In the genomic region with DNA sequence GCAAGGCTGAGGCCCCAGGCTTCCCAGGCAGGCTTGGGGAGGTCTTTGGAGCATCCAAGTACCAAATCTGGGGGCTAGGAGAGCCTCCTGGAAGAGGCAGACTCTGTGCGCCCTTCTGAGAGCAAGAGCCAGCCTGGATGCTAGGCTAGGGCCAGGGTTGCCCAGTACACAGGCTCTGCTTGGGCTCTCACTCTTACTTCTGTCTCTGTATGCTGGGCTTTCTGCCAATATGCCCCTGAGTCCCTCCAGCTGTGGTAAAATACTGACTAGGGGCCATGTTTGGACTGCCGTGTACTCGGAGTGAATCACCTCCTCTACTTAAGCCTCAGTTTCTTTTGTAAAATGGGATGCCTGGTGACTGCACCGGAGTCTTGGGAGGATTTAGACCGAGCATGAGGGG, we compare ENCODE assay signal across 15 mouse cellular contexts. TPM values are rescaled to one million over a fixed set of nuclear protein-coding genes. Genes with fewer than 3 reads are reported as not detected.
"Had no signal": no experiment of that assay in that cellular context is flagged by ENCODE, and none has a peak within 500 bp of the region (broad histone marks: within the 10 kb centered on the region; RNA-seq: fewer than 3 reads in every experiment).

No protein-coding gene starts in this region.

- H3K27ac ChIP-seq: kidney, embryonic 15.5 days; left cerebral cortex, adult 2 months; liver, embryonic 14.5 days; macrophage; midbrain, embryonic 15.5 days; neural tube, embryonic 12.5 days had no signal

- DNase-seq: kidney, adult 2 months; kidney, postnatal 14 days; liver; spleen, adult 18-20 months; thymus, postnatal 4 days had no signal

- ATAC-seq: inflammation-experienced regulatory T-cells, adult 6 months; midbrain, embryonic 15.5 days had no signal

- H3K4me2 ChIP-seq: kidney, embryonic 15.5 days; midbrain, embryonic 11.5 days; midbrain, embryonic 15.5 days; neural tube, embryonic 12.5 days had no signal

- H3K9ac ChIP-seq: kidney, embryonic 15.5 days; liver, embryonic 14.5 days; midbrain, embryonic 15.5 days; neural tube, embryonic 12.5 days; stomach, embryonic 15.5 days had no signal

- H3K27me3 ChIP-seq: megakaryocyte, embryonic 14.5 days; stomach, embryonic 15.5 days had no signal

- H3K36me3 ChIP-seq: midbrain, embryonic 15.5 days had no signal

- H3K4me3 ChIP-seq: kidney, embryonic 15.5 days; left cerebral cortex, adult 2 months; megakaryocyte, embryonic 14.5 days; midbrain, embryonic 15.5 days; neural tube, embryonic 12.5 days; stomach, embryonic 15.5 days had no signal

- H3K9me3 ChIP-seq: kidney, embryonic 15.5 days; megakaryocyte, embryonic 14.5 days; midbrain, embryonic 15.5 days; neural tube, embryonic 12.5 days; stomach, embryonic 15.5 days had no signal

RNA-seq across cellular contexts. Expression of gene 2200002D01Rik, which starts 2.3 kb away (rescaled TPM):
- polyA plus RNA-seq: macrophage had no signal
